Mouse (Mus musculus) cerebellum, postnatal 25 days (tissue): Measurements from ENCODE around the gene Fgfr1op2.
"Not testable (repeated sequence)": the region's sequence is repeated elsewhere in the genome, so short reads cannot be mapped to it uniquely, and the experiment has no call there.

Experiments
- DNase-seq, 2 experiments: peaks; one replicate each; pipeline ENCODE4 v3.0.0; 2021; ENCODE audit warnings: mixed read lengths in 2 of 2

The Fgfr1op2 gene

GRCm38 (mm10) chr6:146576903-146577302 is at the start of gene Fgfr1op2:
Gene Fgfr1op2 (plus strand): TSS chr6:146577203.
- DNase-seq, result no peak

GRCm38 (mm10) chr6:146527537-146527936 is 49.5 kb upstream of the Fgfr1op2 start:
- DNase-seq, result no peak

- DNase-seq, result no peak
These were observed 46.6 kb upstream of the Fgfr1op2 start for GRCm38 (mm10) chr6:146530363-146530762.

GRCm38 (mm10) chr6:146530769-146531168 is 46.2 kb upstream of the Fgfr1op2 start:
- DNase-seq, result no peak

- DNase-seq, result no peak
These were observed 43.9 kb upstream of the Fgfr1op2 start for GRCm38 (mm10) chr6:146533146-146533545.

GRCm38 (mm10) chr6:146535501-146535900 is 41.5 kb upstream of the Fgfr1op2 start:
- DNase-seq, result no peak

- DNase-seq, result no peak
These were observed 39.9 kb upstream of the Fgfr1op2 start for GRCm38 (mm10) chr6:146537111-146537510.

- DNase-seq, result no peak
These were observed 38.9 kb upstream of the Fgfr1op2 start for GRCm38 (mm10) chr6:146538071-146538470.

GRCm38 (mm10) chr6:146538661-146539060 is 38.3 kb upstream of the Fgfr1op2 start:
- DNase-seq, result peak; percentile 7 to 8

GRCm38 (mm10) chr6:146540386-146540785 is 36.6 kb upstream of the Fgfr1op2 start:
- no peak for DNase-seq

GRCm38 (mm10) chr6:146544622-146545021 is 32.4 kb upstream of the Fgfr1op2 start:
- DNase-seq, result no peak

GRCm38 (mm10) chr6:146545289-146545865 is 31.6 kb upstream of the Fgfr1op2 start:
- DNase-seq, result no peak

- no peak for DNase-seq
These were observed 26.6 kb upstream of the Fgfr1op2 start for GRCm38 (mm10) chr6:146550421-146550820.

GRCm38 (mm10) chr6:146551326-146551725 is 25.7 kb upstream of the Fgfr1op2 start:
- DNase-seq, result no peak

GRCm38 (mm10) chr6:146562461-146562860 is 14.5 kb upstream of the Fgfr1op2 start:
- DNase-seq, result not testable (repeated sequence)

GRCm38 (mm10) chr6:146572073-146572472 is 4.9 kb upstream of the Fgfr1op2 start:
- DNase-seq, result no peak

- DNase-seq, result peak; percentile 97 to 98
These were observed 507 bp downstream of the Fgfr1op2 start, which contains the start of gene Ints13 for GRCm38 (mm10) chr6:146577310-146578109. Gene Ints13 (minus strand): TSS chr6:146577835.

- DNase-seq, result peak in 1 of 2 experiments; percentile 78
These were observed 1.1 kb downstream of the Fgfr1op2 start for GRCm38 (mm10) chr6:146578111-146578531.

GRCm38 (mm10) chr6:146578586-146578985 is 1.6 kb downstream of the Fgfr1op2 start:
- peak; percentile 20 to 21 for DNase-seq

- DNase-seq, result no peak
These were observed 3.5 kb downstream of the Fgfr1op2 start for GRCm38 (mm10) chr6:146580381-146580926.

- no peak for DNase-seq
These were observed 6.5 kb downstream of the Fgfr1op2 start for GRCm38 (mm10) chr6:146583366-146584046.

- no peak for DNase-seq
These were observed 8.1 kb downstream of the Fgfr1op2 start for GRCm38 (mm10) chr6:146585134-146585533.

- no peak for DNase-seq
These were observed 25.6 kb downstream of the Fgfr1op2 start for GRCm38 (mm10) chr6:146602601-146603000.
